Mouse (Mus musculus): ENCODE results near the gene Clybl.

- no peak for TF ChIP-seq EP300 (optimal IDR thresholded peaks at IDR 0.05)
- no peak for TF ChIP-seq CTCF (IDR thresholded peaks at IDR 0.05; ENCODE audit: low read depth)
These were observed 268.3 kb downstream of the Clybl start for GRCm38 (mm10) chr14:122449601-122450495.

Measured in stomach, postnatal 0 days (tissue).